Mouse (Mus musculus): Measurements from ENCODE around the gene Slc4a3. TPM values are rescaled to one million over a fixed set of nuclear protein-coding genes. Genes with fewer than 3 reads are reported as not detected.

Gene Slc4a3
- polyA plus RNA-seq, 1 experiment from 2014 or later = 28.9 TPM

DNA sequence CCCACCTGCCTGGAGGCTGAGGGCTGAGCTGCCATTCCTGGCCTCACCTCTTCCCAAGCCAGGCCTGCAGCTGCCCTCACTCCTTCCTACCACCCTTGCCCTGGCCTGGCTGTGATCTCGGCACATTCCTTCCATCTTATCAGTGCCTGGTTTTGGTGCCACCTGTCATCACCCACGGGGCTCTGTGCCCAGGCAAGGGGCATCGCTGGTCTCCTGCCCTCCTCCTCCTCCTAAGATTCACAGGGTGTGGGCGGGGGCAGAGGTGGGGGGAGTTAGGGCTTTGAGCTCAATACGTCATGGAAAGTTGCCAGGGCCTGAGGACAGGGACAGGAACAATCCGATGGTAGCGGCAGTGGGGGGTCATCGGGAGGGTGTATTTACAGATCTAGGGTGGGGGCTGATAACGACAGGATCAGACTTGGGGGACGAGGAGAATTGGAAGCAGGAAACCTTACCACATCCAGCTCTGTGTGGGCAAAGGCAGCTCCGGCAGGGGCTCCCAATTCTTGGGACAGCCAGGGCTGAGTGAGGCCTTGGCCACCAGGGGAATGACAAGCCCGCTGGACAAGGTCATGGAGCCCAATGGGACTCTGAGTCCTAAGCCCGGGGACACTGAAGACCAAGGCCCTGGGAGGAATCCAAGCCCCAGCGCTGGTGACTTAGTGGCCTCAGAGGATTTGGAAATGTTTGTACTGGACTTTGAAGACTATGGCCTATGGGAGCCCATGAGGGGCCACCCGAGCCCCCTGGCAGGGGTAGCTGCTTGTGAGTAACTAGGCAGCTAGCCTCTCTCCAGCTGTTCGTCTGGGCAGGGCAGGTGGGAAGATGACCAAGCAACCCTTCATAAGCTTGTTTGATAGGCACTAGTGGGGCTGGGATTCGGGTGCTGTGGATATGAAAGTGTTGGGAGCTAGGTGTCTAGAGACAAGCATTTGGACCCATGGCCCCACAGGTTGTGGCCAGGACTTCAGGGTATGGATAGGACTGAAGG is 3.5 kb downstream of the Slc4a3 start:
- ATAC-seq (replicated peaks; ENCODE audit: insufficient number of reproducible peaks, insufficient read depth, low FRiP score, low read depth) = no peak
- Histone ChIP-seq H3K9me3 (replicated peaks) (no peaks in the 10 kb centered on the region), H3K4me2 (peak overlapping the region; percentile 30), H3K36me3 (peaks cover 38% of the 10 kb centered on the region), H3K27me3 (peaks cover 2% of the 10 kb centered on the region; the same call in 1 of the 2 replicates), H3K4me3 (no peak overlapping the region), H3K9ac (no peak overlapping the region), H3K4me1 (replicated peaks) (peaks cover 50% of the 10 kb centered on the region), H3K27ac (peak overlapping the region; percentile 72)
- 44% methylated on average over 17 of the region's 17 CpGs for WGBS

- no peak overlapping the region for H3K9ac ChIP-seq
- H3K27ac ChIP-seq = no peak overlapping the region
- no peak overlapping the region for H3K4me2 ChIP-seq
- 80% methylated on average over 15 of the region's 15 CpGs for WGBS
- peaks cover 49% of the 10 kb centered on the region for H3K4me1 ChIP-seq (replicated peaks)
- peaks cover 48% of the 10 kb centered on the region for H3K36me3 ChIP-seq
- H3K9me3 ChIP-seq (replicated peaks) = no peaks in the 10 kb centered on the region
- H3K4me3 ChIP-seq = no peak overlapping the region
- peaks cover 2% of the 10 kb centered on the region; the same call in 1 of the 2 replicates for H3K27me3 ChIP-seq
- no peak for ATAC-seq (replicated peaks; ENCODE audit: insufficient number of reproducible peaks, insufficient read depth, low FRiP score, low read depth)
Measured at GRCm38 (mm10) chr1:75550586-75550985, 4.5 kb downstream of the Slc4a3 start.

GRCm38 (mm10) chr1:75555680-75556079 is 9.6 kb downstream of the Slc4a3 start:
- ATAC-seq (replicated peaks; ENCODE audit: insufficient number of reproducible peaks, insufficient read depth, low FRiP score, low read depth) = no peak
- H3K36me3 ChIP-seq = peaks cover 63% of the 10 kb centered on the region

GRCm38 (mm10) chr1:75556143-75556781 is 10.2 kb downstream of the Slc4a3 start:
- no peak overlapping the region for H3K4me2 ChIP-seq
- H3K36me3 ChIP-seq = peaks cover 57% of the 10 kb centered on the region
- ATAC-seq (replicated peaks; ENCODE audit: insufficient number of reproducible peaks, insufficient read depth, low FRiP score, low read depth) = no peak
- H3K27ac ChIP-seq = no peak overlapping the region
- peaks cover 31% of the 10 kb centered on the region for H3K4me1 ChIP-seq (replicated peaks)
- WGBS = 67% methylated on average over 9 of the region's 9 CpGs
- H3K27me3 ChIP-seq = no peaks in the 10 kb centered on the region
- H3K9ac ChIP-seq = no peak overlapping the region
- H3K4me3 ChIP-seq = no peak overlapping the region
- H3K9me3 ChIP-seq (replicated peaks) = no peaks in the 10 kb centered on the region

More at GRCm38 (mm10) chr1:75555680-75556079, 9.6 kb downstream of the Slc4a3 start:
- H3K27ac ChIP-seq = no peak overlapping the region
- no peaks in the 10 kb centered on the region for H3K9me3 ChIP-seq (replicated peaks)
- 87% methylated on average over 7 of the region's 7 CpGs for WGBS
- H3K27me3 ChIP-seq = no peaks in the 10 kb centered on the region
- no peak overlapping the region for H3K4me3 ChIP-seq
- no peak overlapping the region for H3K4me2 ChIP-seq
- H3K4me1 ChIP-seq (replicated peaks) = peaks cover 28% of the 10 kb centered on the region
- H3K9ac ChIP-seq = no peak overlapping the region

DNA sequence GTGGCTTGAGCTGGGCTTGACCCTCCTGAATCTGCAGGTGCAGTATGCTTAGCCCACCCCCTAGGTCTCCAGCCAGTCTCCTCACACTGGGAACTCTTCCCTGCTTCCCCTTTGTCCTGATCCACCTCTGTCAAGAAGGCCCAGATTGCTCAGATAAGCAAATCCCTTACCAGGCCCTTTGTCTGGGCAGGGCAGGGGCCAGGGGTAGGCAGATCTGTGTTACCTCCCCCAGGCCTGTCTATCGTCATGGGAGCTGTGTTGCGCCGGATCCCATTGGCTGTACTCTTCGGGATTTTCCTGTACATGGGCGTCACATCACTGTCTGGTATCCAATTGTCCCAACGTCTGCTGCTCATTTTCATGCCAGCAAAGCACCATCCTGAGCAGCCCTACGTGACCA is 11.0 kb downstream of the Slc4a3 start:
- WGBS = 82% methylated on average over 7 of the region's 7 CpGs
- Histone ChIP-seq H3K27ac (no peak overlapping the region), H3K36me3 (peaks cover 54% of the 10 kb centered on the region)

GRCm38 (mm10) chr1:75558388-75559178 is 12.5 kb downstream of the Slc4a3 start:
- Histone ChIP-seq H3K4me2 (peak overlapping the region; percentile 51; the same call in 1 of the 2 replicates), H3K4me3 (no peak overlapping the region), H3K36me3 (peaks cover 39% of the 10 kb centered on the region), H3K9me3 (replicated peaks) (no peaks in the 10 kb centered on the region), H3K9ac (0 out of 2 replicates have a peak overlapping the region, but pooled peaks have one; percentile 22), H3K4me1 (replicated peaks) (peaks cover 43% of the 10 kb centered on the region), H3K27me3 (no peaks in the 10 kb centered on the region), H3K27ac (peak overlapping the region; percentile 87)
- 65% methylated on average over 18 of the region's 18 CpGs for WGBS
- ATAC-seq (replicated peaks; ENCODE audit: insufficient number of reproducible peaks, insufficient read depth, low FRiP score, low read depth) = no peak

More for the DNA sequence above, 11.0 kb downstream of the Slc4a3 start:
- no peak overlapping the region for H3K4me2 ChIP-seq
- peaks cover 39% of the 10 kb centered on the region for H3K4me1 ChIP-seq (replicated peaks)
- H3K9me3 ChIP-seq (replicated peaks) = no peaks in the 10 kb centered on the region
- no peak for ATAC-seq (replicated peaks; ENCODE audit: insufficient number of reproducible peaks, insufficient read depth, low FRiP score, low read depth)
- H3K9ac ChIP-seq = no peak overlapping the region
- no peaks in the 10 kb centered on the region for H3K27me3 ChIP-seq
- no peak overlapping the region for H3K4me3 ChIP-seq

GRCm38 (mm10) chr1:75559212-75559925 is 13.3 kb downstream of the Slc4a3 start:
- H3K4me1 ChIP-seq (replicated peaks) = peaks cover 43% of the 10 kb centered on the region
- H3K9me3 ChIP-seq (replicated peaks) = no peaks in the 10 kb centered on the region
- peaks cover 32% of the 10 kb centered on the region for H3K36me3 ChIP-seq
- peak overlapping the region; percentile 9; the same call in 1 of the 2 replicates for H3K4me3 ChIP-seq
- 6% methylated on average over 17 of the region's 17 CpGs for WGBS
- H3K27ac ChIP-seq = peak overlapping the region; percentile 87
- H3K27me3 ChIP-seq = no peaks in the 10 kb centered on the region
- H3K9ac ChIP-seq = peak overlapping the region; percentile 26; the same call in 1 of the 2 replicates
- peak overlapping the region; percentile 51 for H3K4me2 ChIP-seq
- peak; percentile 89 for ATAC-seq (replicated peaks; ENCODE audit: insufficient number of reproducible peaks, insufficient read depth, low FRiP score, low read depth)

DNA sequence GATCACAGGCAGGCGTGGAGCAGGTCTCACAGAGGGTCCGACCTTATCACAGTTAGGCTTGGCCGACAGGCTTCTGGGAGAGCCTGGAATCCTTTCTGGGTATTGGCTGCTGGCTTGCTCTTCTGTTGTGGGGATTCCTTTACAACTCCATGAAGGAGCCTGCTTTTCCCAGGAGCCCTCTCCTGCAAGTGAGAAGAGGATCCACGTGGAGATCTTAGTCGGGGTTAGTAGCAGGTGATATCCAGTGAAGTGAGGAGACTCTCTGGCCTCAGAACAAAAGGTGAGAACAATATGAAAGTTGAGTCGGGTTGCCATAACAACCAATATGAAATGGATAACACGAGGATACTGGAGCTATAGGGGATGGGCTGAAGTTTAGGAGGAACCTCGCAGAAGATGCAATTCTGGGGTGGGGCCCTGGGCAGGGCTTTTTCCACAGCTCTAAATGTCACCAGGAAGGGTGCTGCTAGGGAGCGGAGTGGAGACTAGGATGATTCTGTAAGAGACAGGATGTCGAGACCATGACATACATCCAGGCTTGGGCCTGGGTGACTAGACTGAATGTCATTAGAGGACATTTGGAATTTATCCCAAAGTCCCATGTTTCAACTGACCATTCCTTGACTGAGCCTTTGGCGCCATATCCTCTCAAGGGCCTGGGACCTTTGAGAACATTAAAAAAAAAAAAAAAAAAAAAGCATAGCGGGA is 14.3 kb downstream of the Slc4a3 start:
- ATAC-seq (replicated peaks; ENCODE audit: insufficient number of reproducible peaks, insufficient read depth, low FRiP score, low read depth) = no peak
- H3K4me2 ChIP-seq = no peak overlapping the region
- H3K4me3 ChIP-seq = no peak overlapping the region
- 72% methylated on average over 12 of the region's 12 CpGs for WGBS
- peaks cover 47% of the 10 kb centered on the region for H3K4me1 ChIP-seq (replicated peaks)
- no peaks in the 10 kb centered on the region for H3K27me3 ChIP-seq
- no peak overlapping the region for H3K27ac ChIP-seq
- 0 out of 2 replicates have a peak overlapping the region, but pooled peaks have one; percentile 26 for H3K9ac ChIP-seq
- H3K36me3 ChIP-seq = peaks cover 22% of the 10 kb centered on the region; the same call in 1 of the 2 replicates
- H3K9me3 ChIP-seq (replicated peaks) = no peaks in the 10 kb centered on the region

DNA sequence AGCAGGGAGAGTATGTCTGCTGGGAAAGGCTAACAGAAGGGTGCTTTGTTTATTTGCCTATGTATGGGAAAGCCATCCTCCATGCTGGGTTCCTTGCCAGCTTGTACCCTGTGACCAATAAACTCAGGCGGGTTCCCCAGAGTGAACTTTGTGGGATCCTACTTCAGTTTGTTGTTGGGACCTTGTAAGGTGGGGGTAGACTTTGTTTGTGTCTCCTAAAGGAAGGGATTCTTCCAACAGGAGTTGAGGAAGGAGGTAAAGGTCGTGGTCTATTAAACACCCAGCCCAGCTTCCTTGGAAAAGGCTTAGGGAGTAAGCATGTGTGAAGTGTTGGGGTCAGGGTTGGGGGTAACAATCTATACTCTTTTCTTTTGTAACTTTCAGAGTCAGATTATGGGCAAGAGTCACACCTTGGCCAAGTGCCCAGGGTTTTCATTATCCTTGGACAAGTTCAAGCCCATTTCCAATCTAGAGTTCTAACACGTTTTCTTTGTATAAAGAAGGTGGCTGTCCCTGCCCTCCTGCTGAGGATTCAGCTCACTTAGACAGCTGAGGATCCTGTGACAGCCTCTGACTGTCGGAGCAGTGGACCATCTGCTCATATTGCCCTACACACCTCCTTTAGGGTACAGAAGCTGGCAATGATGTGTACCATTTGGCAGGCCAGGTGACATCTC is 15.3 kb downstream of the Slc4a3 start:
- H3K27ac ChIP-seq = peak overlapping the region; percentile 70
- H3K9ac ChIP-seq = no peak overlapping the region
- 37% methylated on average over 4 of the region's 4 CpGs for WGBS
- peaks cover 54% of the 10 kb centered on the region for H3K4me1 ChIP-seq (replicated peaks)
- peaks cover 16% of the 10 kb centered on the region; the same call in 1 of the 2 replicates for H3K36me3 ChIP-seq
- no peak overlapping the region for H3K4me2 ChIP-seq
- ATAC-seq (replicated peaks; ENCODE audit: insufficient number of reproducible peaks, insufficient read depth, low FRiP score, low read depth) = no peak
- H3K9me3 ChIP-seq (replicated peaks) = no peaks in the 10 kb centered on the region
- no peak overlapping the region for H3K4me3 ChIP-seq
- no peaks in the 10 kb centered on the region for H3K27me3 ChIP-seq

Data from heart, embryonic 15.5 days (tissue).